Comparison of ENCODE assay signal across 9 mouse cellular contexts in genomic region chr4:120826418-120826817, GRCm38 (mm10). TPM values are rescaled to one million over a fixed set of nuclear protein-coding genes. Genes with fewer than 3 reads are reported as not detected.
DNase-seq lines count a peak whose midpoint lies in the region; ATAC-seq and TF ChIP-seq lines count a peak whose summit lies in the region.
"Had no signal": no experiment of that assay in that cellular context is flagged by ENCODE, and none has a peak within 500 bp of the region (broad histone marks: within the 10 kb centered on the region; RNA-seq: fewer than 3 reads in every experiment).

No protein-coding gene starts in this region.

- no peak for ATAC-seq in forebrain, embryonic 15.5 days (replicated peaks)

- H3K36me3 ChIP-seq in ES-Bruce4 (ENCODE audit: control insufficient read depth, insufficient read depth, low read length, poor library complexity, severe bottlenecking) (no peaks in the 10 kb centered on the region), macrophage (ENCODE audit: inconsistent target) (no peaks in the 10 kb centered on the region)
- H3K36me3 ChIP-seq in forebrain, embryonic 15.5 days = no peaks in the 10 kb centered on the region
- H3K36me3 ChIP-seq in kidney, adult 2 months (ENCODE audit: control insufficient read depth, insufficient read depth, low read length) = no peaks in the 10 kb centered on the region

- H3K4me3 ChIP-seq in ES-Bruce4 (ENCODE audit: low read depth, low read length) (no peak overlapping the region), macrophage (ENCODE audit: inconsistent target) (peak overlapping the region; percentile 25)
- H3K4me3 ChIP-seq in forebrain, embryonic 15.5 days = no peak overlapping the region
- H3K4me3 ChIP-seq in kidney, adult 2 months (ENCODE audit: insufficient read depth, low read depth, low read length) = no peak overlapping the region

- no peaks in the 10 kb centered on the region for H3K27me3 ChIP-seq in ES-Bruce4 (ENCODE audit: control insufficient read depth, insufficient read depth, low read length, poor library complexity, severe bottlenecking)
- no peaks in the 10 kb centered on the region for H3K27me3 ChIP-seq in forebrain, embryonic 15.5 days
- no peaks in the 10 kb centered on the region for H3K27me3 ChIP-seq in kidney, adult 2 months (replicated peaks; ENCODE audit: control insufficient read depth, insufficient read depth, low read length)
- H3K27me3 ChIP-seq: Patski had no signal

- H3K79me2 ChIP-seq in macrophage (ENCODE audit: inconsistent target) = peaks cover 36% of the 10 kb centered on the region

- no peak for TF ChIP-seq EP300 in ES-Bruce4 (IDR thresholded peaks at IDR 0.05; ENCODE audit: insufficient read depth, low read depth, low read length)

- peak; percentile 86 for DNase-seq in heart, adult 11 months
- DNase-seq in heart, adult 8-10 months (ENCODE audit: low spot score) = no peak
- DNase-seq in ovary, postnatal 14 days (ENCODE audit: low spot score) = no peak
- no peak for DNase-seq in right cerebral cortex, postnatal 4 days
- no peak for DNase-seq in kidney, adult 2 months

- WGBS in forebrain, embryonic 15.5 days = 92% methylated on average over 6 of the region's 6 CpGs
- WGBS in macrophage (ENCODE audit: missing documents) = 94% methylated on average over 6 of the region's 6 CpGs
- 94% methylated on average over 6 of the region's 6 CpGs for WGBS in kidney, adult 2 months

- H3K9ac ChIP-seq in ES-Bruce4 (ENCODE audit: low read depth, poor library complexity, severe bottlenecking) = peak overlapping the region; percentile 75; the same call in 1 of the 2 replicates
- H3K9ac ChIP-seq in forebrain, embryonic 15.5 days (replicated peaks) = no peak overlapping the region

- no peaks in the 10 kb centered on the region for H3K9me3 ChIP-seq in ES-Bruce4 (replicated peaks; ENCODE audit: control insufficient read depth, insufficient read depth, low read length, poor library complexity, severe bottlenecking)
- no peaks in the 10 kb centered on the region for H3K9me3 ChIP-seq in forebrain, embryonic 15.5 days

- no peak for TF ChIP-seq POLR2A in ES-Bruce4 (IDR thresholded peaks at IDR 0.05; ENCODE audit: insufficient read depth, low read length)
- no peak for TF ChIP-seq POLR2A in kidney, adult 2 months (IDR thresholded peaks at IDR 0.05; ENCODE audit: low read depth, low read length)

- no peaks in the 10 kb centered on the region for H3K4me1 ChIP-seq in ES-Bruce4 (ENCODE audit: control insufficient read depth, insufficient read depth, low read length)
- H3K4me1 ChIP-seq in forebrain, embryonic 15.5 days = peaks cover 14% of the 10 kb centered on the region
- H3K4me1 ChIP-seq in kidney, adult 2 months (ENCODE audit: control insufficient read depth, insufficient read depth, low read length) = peaks cover 19% of the 10 kb centered on the region

- H3K27ac ChIP-seq in ES-Bruce4 (ENCODE audit: insufficient read depth, low read length) = peak overlapping the region; percentile 61
- H3K27ac ChIP-seq in forebrain, embryonic 15.5 days (replicated peaks) = peak overlapping the region; percentile 100; the same call in 1 of the 2 replicates
- H3K27ac ChIP-seq in macrophage = peak overlapping the region; percentile 52
- H3K27ac ChIP-seq in kidney, adult 2 months (ENCODE audit: insufficient read depth, low read depth, low read length) = no peak overlapping the region

- no peak for TF ChIP-seq CTCF in ES-Bruce4 (IDR thresholded peaks at IDR 0.05; ENCODE audit: low read depth, low read length)
- TF ChIP-seq CTCF in kidney, adult 2 months (conservative IDR thresholded peaks at IDR 0.05; ENCODE audit: insufficient read depth, insufficient read length, low read depth, low read length) = no peak

- peak overlapping the region; percentile 50; the same call in 1 of the 2 replicates for H3K4me2 ChIP-seq in forebrain, embryonic 15.5 days (replicated peaks)

RNA-seq across cellular contexts. Expression of gene Nfyc, which starts 5.0 kb away (rescaled TPM):
- 10 to 100 TPM; 52.4 to 55.1 (median 54.4) TPM for total RNA-seq in heart, adult 8-10 months (2022)
- polyA plus RNA-seq in ES-Bruce4 (2011; ENCODE audit: insufficient read depth, insufficient read length, low read depth, missing spikeins) (40.1 and 46.2 TPM in 2 replicates), macrophage (2018) (20.0 to 28.3 TPM (median 28.1 TPM) in 3 replicates)
- 95.4 and 98.5 TPM in 2 replicates for polyA plus RNA-seq in forebrain, embryonic 15.5 days (2015; fragmentation: Nextera tagmentation; extraction: Ambion mirVana)
- total RNA-seq in macrophage (2018; cell fraction: chromatin; rRNA removed) = 10 to 100 TPM in 24 of 26 experiments, 1 to 10 TPM in 2; 9.0 to 34.9 (median 22.4) TPM
- 10 to 100 TPM; 15.4 to 27.0 (median 22.8) TPM for total RNA-seq in macrophage (2018; cell fraction: cytosol; rRNA removed)
- 10 to 100 TPM in 24 of 26 experiments, 1 to 10 TPM in 2; 7.9 to 23.8 (median 16.4) TPM for total RNA-seq in macrophage (2018; cell fraction: nucleus; rRNA removed)
- polyA plus RNA-seq in kidney, adult 2 months (2012; rRNA removed) = 218 and 287 TPM in 2 replicates

RNA-seq across cellular contexts. Expression of gene Rims3, which starts 28.2 kb away (rescaled TPM):
- total RNA-seq in heart, adult 8-10 months (2022) = under 1 TPM in 3 of 4 experiments, not detected in 1; 0.06 to 0.14 (median 0.08) TPM
- 7.3 and 9.3 TPM in 2 replicates for polyA plus RNA-seq in ES-Bruce4 (2011; ENCODE audit: insufficient read depth, insufficient read length, low read depth, missing spikeins)
- polyA plus RNA-seq in forebrain, embryonic 15.5 days (2015; fragmentation: Nextera tagmentation; extraction: Ambion mirVana) = 9.3 and 10.7 TPM in 2 replicates
- 10 to 100 TPM in 9 of 26 experiments, 1 to 10 TPM in 11, under 1 TPM in 6; 0.38 to 27.8 (median 3.2) TPM for total RNA-seq in macrophage (2018; cell fraction: chromatin; rRNA removed)
- total RNA-seq in macrophage (2018; cell fraction: cytosol; rRNA removed) = 1 to 10 TPM in 13 of 26 experiments, under 1 TPM in 13; 0.22 to 7.5 (median 1.2) TPM
- total RNA-seq in macrophage (2018; cell fraction: nucleus; rRNA removed) = 10 to 100 TPM in 4 of 26 experiments, 1 to 10 TPM in 16, under 1 TPM in 6; 0.12 to 22.4 (median 2.7) TPM
- 0.49 to 0.67 TPM (median 0.54 TPM) in 3 replicates for polyA plus RNA-seq in macrophage (2018)
- 0.27 and 0.39 TPM in 2 replicates for polyA plus RNA-seq in kidney, adult 2 months (2012; rRNA removed)
- polyA plus RNA-seq: Patski had no signal
